Mouse (Mus musculus) adrenal gland, postnatal 10 days (tissue): Measurements from ENCODE around the gene Vac14. TPM values are rescaled to one million over a fixed set of nuclear protein-coding genes. Genes with fewer than 3 reads are reported as not detected.

Experiments used
- DNase-seq: peaks from one replicate; pipeline ENCODE4 v3.0.0; 2021; ENCODE audit warnings: mixed read lengths
- total RNA-seq, 2 experiments: library from RNA; stranded (reverse); gene quantifications; 2 replicates each; pipeline ENCODE4 v1.2.3; 2021

Vac14 gene
- total RNA-seq, 2 experiments from 2014 or later, result 20.7 to 28.0 TPM

GRCm38 (mm10) chr8:110717131-110717530, 98.7 kb downstream of the Vac14 start:
- no peak for DNase-seq

DNA sequence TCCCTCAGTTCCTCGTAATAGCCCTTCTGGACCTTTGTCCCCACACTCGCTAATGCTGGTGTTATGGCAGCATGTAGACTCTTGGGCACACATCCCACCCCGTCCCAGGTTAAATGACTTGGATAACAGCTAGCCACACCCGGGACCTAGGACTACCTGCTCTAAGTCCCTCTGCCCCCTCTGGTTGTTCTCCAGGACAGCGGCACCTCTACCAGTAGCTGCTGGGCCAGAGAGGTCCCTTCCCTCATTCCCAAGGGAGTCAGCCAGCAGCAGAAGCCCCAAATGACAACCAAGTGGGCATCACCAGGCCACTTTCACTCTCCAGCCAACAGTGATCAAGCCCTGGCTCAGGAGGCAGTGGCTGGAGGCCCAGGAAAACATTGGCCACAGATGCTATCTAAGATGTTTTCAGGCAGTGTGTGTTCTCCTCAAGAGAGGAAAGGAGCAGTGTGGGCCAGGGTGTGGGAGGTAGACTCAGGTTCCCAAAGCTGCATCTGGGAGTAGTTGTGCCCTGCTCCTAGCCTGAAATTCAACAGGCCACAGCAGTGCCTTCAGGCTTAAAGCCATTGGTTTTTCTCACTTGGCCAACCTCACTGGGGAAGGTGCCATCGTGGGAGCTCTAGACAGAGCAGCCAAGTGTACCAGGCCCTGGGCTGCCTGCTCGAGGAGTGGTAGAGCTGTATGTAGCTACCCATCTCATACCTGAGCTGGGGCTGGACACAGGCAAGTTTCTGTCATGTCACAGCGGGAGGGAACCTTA, 100.0 kb downstream of the Vac14 start:
- no peak for DNase-seq

- peak; percentile 54 for DNase-seq
These were observed 100.7 kb downstream of the Vac14 start for GRCm38 (mm10) chr8:110718969-110719670.

DNA sequence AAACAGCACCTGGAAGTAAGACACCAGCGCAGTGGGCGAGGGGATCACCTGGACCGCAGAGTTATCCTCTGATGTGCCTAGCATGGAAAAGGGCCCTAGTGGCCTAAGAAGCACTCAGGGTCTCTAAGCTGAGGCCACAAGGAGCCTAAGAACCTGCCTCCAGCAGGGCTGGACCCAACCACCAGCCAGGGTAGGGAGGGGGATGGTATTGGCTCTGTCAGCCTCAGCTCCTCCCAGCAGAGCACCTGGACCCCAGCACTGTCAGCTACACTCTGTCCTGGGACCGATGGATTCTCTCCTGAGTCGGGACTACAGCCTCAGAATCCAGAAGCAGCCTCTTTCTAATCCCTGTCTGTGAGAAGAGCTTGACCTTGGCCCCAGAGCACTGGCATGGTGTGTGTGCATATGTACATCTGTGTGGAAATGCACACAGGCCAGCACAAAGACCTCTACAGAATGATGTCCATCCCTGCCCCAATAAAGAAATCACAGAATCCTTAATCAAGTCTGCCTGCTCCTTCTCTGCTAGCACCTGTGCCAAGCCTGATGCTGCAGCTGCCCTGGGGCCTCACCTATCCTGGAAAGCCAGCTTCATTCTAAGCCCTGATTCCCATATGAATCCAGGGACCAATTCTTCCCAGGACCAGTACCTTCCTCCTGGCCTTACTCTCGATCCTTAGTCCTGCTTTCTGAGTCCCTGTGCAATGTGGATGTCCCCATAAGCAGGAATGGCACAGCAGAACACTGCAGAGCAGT, 101.7 kb downstream of the Vac14 start:
- no peak for DNase-seq

DNA sequence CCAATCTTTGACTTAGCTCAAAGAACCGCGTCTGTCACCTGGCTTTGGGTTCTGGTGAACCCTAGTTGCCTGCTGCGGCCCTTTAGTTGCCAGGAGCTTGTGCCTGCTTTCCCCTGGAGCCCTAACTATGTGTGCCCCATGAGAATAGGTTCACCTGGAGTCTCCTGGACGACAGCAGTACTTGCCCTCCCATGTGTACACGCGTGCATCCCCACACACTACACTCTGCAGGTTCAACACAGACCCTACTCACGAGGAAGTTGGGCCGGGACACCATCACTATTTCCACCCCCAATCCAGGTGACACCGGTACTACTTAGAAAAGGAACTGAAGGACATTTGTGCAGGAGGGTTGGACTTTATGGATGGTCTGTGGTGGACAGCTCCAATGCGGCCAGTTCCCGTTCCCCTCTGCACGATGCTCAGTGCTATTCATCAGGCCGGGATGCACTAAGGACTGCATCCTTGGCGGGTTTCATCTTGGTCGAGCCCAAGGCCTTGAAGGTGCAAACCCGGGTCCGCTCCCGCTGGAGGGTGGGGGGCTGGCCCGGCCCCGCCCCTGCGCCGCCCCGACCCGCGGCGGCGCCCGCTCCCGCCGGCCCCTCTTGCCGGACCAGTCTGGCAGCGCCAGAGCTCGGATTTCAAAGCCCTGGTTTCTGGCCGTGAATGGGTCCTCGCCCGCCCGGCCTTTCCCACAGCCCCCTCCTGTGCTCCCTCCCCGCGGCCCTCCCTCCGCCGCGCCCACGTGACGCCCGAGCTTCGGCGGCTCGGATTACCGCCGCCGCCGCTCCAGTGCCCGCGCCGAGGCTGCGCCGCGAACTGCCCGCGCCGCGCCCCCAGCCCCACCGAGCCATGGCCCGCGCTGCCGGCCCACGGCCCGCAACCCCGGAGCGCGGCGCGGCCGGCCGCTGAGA, 102.6 kb downstream of the Vac14 start, which contains the start of gene Mtss1l:
Gene Mtss1l, plus strand, starts transcription at position 792 of the 914 bp plus-strand sequence.
- DNase-seq, result peak; percentile 89

- DNase-seq, result peak; percentile 69
These were observed 103.4 kb downstream of the Vac14 start for GRCm38 (mm10) chr8:110721606-110722413.

GRCm38 (mm10) chr8:110722414-110723011, 104.1 kb downstream of the Vac14 start:
- no peak for DNase-seq

- DNase-seq, result no peak
These were observed 106.1 kb downstream of the Vac14 start for GRCm38 (mm10) chr8:110724493-110724892.

DNA sequence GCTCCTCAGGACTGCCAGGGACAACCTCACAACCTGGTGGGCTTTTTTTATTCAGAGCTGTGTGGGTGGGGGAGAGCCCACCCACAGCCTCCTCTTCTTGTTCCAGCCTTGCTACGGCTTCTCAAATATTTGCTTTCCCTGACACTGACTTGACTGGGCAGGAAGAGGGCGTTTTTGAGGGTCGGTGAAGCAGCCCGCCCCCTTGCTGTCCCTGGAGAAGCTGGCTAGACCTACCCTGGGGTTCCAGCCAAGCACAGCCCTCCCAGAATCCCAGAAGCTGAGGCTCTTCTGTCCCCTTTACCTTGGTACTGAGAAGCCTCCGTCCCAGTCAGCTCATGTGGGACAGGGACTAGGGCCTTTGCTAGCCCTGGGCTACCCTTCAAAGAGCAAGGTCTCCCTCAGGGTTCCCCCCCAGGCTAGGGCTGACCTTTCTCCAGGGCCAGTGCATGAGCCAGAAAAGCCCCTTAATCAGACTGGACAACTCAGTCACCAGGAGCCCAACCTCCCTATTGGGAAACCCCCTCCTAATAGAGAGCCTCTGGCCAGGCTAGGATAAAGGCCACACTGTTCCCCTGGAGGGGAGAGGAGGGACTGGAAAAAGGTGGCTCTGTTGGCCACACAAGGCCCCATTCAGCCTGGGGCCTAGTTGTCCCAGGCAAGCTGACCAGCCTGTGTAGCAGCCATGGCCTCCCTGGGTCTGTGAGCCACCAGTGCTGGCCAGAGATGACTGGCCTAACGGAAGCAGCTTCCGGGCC, 106.9 kb downstream of the Vac14 start:
- no peak for DNase-seq

- peak; percentile 75 for DNase-seq
These were observed 108.5 kb downstream of the Vac14 start for GRCm38 (mm10) chr8:110726893-110727292.

- no peak for DNase-seq
These were observed 113.0 kb downstream of the Vac14 start for GRCm38 (mm10) chr8:110731346-110731859.

GRCm38 (mm10) chr8:110733036-110733435, 114.7 kb downstream of the Vac14 start:
- DNase-seq, result no peak

- no peak for DNase-seq
These were observed 120.3 kb downstream of the Vac14 start for GRCm38 (mm10) chr8:110738591-110739195.

GRCm38 (mm10) chr8:110740629-110741175, 122.3 kb downstream of the Vac14 start:
- DNase-seq, result no peak

DNA sequence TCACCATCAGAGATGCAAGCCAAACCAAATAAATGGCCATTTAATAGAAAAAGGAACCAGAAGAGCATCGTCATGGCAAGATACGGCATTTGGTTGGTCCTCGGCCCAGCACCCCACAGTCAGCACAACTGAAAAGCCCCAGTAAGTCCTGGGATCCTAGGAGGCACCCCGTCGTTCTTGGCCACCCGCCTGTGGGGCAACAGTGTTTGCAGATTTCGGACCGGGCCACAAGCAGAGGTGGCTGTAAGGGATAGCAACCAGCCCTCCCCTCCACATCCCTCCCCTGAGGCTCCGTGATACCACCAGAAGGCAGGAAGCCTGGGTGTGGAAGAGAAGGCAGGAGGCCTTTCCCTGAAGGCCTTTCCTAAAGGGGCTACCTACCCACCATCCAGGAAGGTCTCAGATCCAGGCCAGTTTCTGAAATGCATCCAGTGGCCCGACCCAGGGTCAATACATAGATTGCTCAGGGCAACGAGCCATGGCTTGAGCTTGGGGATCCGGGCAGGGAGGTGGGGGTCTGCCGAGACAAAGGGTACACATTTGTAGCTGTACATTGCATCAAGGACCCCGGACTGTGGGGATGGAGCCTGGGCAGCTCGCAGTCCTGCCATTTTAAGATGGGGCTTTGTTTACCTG, 123.5 kb downstream of the Vac14 start:
- DNase-seq, result no peak

DNA sequence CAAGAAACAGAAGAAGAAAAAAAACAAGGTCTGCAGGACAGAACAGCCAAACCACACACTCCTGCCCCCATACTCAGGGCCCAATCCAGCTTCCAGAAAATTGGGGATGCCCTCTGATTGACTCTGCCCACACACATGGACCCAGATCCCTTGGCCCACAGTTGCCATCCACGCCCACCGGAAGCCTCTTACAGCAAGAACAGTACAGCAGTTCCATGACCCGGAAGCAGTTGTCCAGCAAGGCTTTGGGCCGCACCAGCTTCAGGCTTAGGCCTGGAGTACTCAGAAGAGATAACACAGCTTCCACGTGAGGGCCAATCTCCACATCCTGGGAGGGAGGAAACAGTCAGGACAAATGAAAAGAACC, 124.0 kb downstream of the Vac14 start:
- DNase-seq, result no peak

DNA sequence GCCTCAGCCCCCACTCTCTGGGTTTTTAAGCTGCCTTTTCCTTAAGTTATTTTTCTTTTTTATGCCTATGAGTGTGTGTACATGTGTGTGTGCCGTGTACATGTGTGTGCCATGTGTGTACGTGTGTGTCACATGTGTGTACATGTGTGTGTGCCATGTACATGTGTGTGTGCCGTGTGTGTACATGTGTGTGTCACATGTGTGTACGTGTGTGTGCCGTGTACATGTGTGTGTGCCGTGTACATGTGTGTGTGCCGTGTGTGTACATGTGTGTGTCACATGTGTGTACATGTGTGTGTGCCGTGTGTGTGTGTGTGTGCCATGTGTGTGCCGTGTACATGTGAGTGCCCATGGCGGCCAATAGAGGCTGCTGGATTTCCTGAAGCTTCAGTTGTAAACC, 126.8 kb downstream of the Vac14 start:
- no peak for DNase-seq

DNA sequence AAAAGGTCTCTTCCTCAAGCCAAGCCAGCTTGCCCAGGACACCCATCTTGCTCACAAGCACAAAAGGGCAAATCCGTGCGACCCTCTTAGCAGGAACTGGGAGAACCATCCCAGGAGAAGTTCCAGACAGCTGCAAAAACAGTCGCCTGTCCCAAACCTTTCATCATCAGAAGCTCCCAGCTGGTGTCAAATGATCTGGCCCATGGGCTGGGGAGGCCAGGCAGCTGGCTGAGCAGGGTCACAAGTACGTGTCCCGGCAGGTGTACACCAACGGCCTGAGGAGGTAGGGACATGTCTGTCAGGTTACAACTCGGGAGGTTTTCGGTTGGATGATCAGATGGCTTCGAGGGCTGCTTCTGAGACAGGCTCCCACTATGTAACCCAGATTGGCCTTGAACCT, 128.3 kb downstream of the Vac14 start:
- no peak for DNase-seq
